Mouse (Mus musculus) liver, embryonic 12.5 days (tissue): ENCODE measurements around the gene Ptpn3. TPM values are rescaled to one million over a fixed set of nuclear protein-coding genes. Genes with fewer than 3 reads are reported as not detected.
"Not testable (repeated sequence)": the region's sequence is repeated elsewhere in the genome, so short reads cannot be mapped to it uniquely, and the experiment has no call there.

Experiments used
- ATAC-seq: fragments of 200-750 bp; cut with Nextera tagmentation; 2 replicates; pipeline ENCODE4 v1.8.0; 2017; ENCODE audit warnings: moderate number of reproducible peaks, mild to moderate bottlenecking, moderate library complexity
- H3K27ac ChIP-seq: fragments of 300-500 bp; sonication (generic); 2 replicates; pipeline ENCODE4 v1.5.1; 2016; ENCODE audit warnings: mild to moderate bottlenecking
- H3K27me3 ChIP-seq: fragments of 300-500 bp; sonication (generic); replicated peaks from 2 replicates; pipeline ENCODE4 v1.6.1; 2016; ENCODE audit warnings: mild to moderate bottlenecking, moderate library complexity
- H3K36me3 ChIP-seq: fragments of 300-500 bp; sonication (generic); 2 replicates; pipeline ENCODE4 v1.6.1; 2016; ENCODE audit warnings: mild to moderate bottlenecking, moderate library complexity
- H3K4me1 ChIP-seq: fragments of 300-500 bp; sonication (generic); 2 replicates; pipeline ENCODE4 v1.6.1; 2016
- H3K4me2 ChIP-seq: fragments of 300-500 bp; sonication (generic); 2 replicates; pipeline ENCODE4 v1.6.1; 2016; ENCODE audit warnings: mild to moderate bottlenecking, moderate library complexity
- H3K4me3 ChIP-seq: fragments of 300-500 bp; sonication (generic); 2 replicates; pipeline ENCODE4 v1.5.1; 2016; ENCODE audit warnings: mild to moderate bottlenecking, moderate library complexity
- H3K9ac ChIP-seq: fragments of 300-500 bp; sonication (generic); 2 replicates; pipeline ENCODE4 v1.6.1; 2016; ENCODE audit warnings: mild to moderate bottlenecking, moderate library complexity
- H3K9me3 ChIP-seq: fragments of 300-500 bp; sonication (generic); replicated peaks from 2 replicates; pipeline ENCODE4 v1.6.1; 2016; ENCODE audit warnings: mild to moderate bottlenecking, moderate library complexity
- WGBS: fragments of 180-500 bp; shearing (Covaris S2); methylation state at CpG from one replicate; pipeline ENCODE4 v1.1.7; 2016; ENCODE audit not compliant: insufficient replicate concordance; 5-methylcytosine and 5-hydroxymethylcytosine counted together
- polyA plus RNA-seq: library from polyadenylated mRNA; unstranded; fragments of >200 nt; fragmentation: Nextera tagmentation; extraction: Ambion mirVana; gene quantifications from 2 replicates; pipeline ENCODE4 v1.2.1, GENCODE M21; 2016

The Ptpn3 gene
- polyA plus RNA-seq, 1 experiment from 2014 or later = 0.32 TPM

DNA sequence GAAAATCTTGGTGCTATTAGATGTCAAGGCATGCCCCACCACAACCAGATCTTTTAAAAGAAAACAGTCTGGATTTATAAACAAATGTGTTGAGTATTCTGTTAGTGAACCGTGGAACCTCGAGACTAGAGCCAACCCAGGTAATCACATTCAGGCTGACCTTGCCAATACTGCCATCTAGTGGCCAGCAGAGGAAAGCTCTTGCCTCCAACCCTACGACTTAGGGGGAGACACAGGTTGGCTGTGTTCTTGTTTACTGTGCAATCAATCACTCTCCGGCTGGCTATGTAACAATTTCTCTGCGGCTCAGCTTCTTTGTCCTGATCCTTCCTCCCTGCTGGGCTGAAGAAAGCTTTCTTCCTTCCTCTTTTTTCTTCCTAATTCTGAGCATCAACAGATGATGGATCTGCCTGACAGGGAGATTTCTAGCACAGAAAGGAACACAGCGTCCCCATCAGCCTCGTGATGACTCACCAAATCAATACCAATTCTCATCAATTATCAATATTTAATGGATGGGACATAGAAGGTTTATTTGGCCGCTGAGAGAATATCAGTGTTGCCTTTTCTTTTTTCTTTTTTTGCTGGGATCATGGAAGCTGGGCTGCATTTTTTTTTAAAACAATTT, 26.4 kb downstream of the Ptpn3 start:
- WGBS = 6% methylated on average over 8 of the region's 8 CpGs
- 0 out of 2 replicates have a peak, but pooled peaks cover 4% of the 10 kb centered on the region for H3K4me1 ChIP-seq
- H3K4me3 ChIP-seq = no peak overlapping the region
- 0 out of 2 replicates have a peak, but pooled peaks cover 12% of the 10 kb centered on the region for H3K27me3 ChIP-seq
- H3K4me2 ChIP-seq = no peak overlapping the region
- no peaks in the 10 kb centered on the region for H3K36me3 ChIP-seq
- ATAC-seq = no peak
- no peak overlapping the region for H3K27ac ChIP-seq
- H3K9me3 ChIP-seq = no peaks in the 10 kb centered on the region
- no peak overlapping the region for H3K9ac ChIP-seq

DNA sequence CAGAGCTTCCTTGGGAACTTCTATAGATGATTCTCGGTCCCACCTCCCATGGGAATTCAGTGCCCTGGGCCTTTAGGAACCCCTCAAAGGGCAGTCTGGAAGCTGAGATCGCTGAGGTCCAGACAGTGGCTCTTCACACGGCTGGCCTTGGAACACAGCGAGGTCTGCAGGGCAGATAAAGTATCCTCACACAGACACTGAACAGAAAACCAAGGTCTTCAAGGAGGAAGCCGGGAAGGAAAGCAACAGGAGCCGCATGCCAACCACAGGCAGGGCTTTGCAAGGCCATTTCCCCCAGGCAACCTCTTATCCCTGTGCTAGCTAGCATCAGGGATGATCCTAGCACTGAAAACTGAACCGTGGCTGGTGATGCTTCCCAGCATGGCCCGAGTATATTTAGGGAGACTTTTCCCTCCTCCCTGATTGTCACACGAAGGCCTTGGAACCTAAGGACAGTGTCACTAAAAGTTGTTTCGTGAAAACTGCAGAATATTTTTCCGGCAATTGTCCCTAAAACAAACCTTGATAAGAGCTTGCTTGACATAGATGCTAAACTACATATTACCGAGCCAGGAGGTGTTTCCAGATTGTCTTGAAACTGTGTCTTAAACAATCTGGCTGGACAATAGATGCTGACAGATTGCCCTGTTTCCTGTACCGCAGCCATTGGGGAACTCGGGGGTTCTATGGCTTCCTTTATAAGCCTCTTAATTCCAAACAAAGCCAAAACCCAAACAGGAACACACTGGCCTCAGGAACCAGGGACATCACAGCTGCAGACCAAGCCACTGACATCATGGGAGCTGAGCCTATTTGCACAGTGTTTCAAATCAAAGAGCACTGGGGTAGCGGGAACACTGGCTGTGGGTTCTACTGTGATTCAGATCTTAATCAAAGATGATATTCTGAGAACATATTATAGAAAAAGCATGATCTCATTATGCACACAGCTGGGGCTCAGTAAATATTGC, 27.8 kb downstream of the Ptpn3 start:
- H3K4me2 ChIP-seq = no peak overlapping the region
- 40% methylated on average over 15 of the region's 15 CpGs for WGBS
- H3K9me3 ChIP-seq = no peaks in the 10 kb centered on the region
- H3K27me3 ChIP-seq = 0 out of 2 replicates have a peak, but pooled peaks cover 12% of the 10 kb centered on the region
- no peaks in the 10 kb centered on the region for H3K36me3 ChIP-seq
- H3K4me3 ChIP-seq = no peak overlapping the region
- no peak for ATAC-seq
- no peak overlapping the region for H3K9ac ChIP-seq
- 0 out of 2 replicates have a peak, but pooled peaks cover 2% of the 10 kb centered on the region for H3K4me1 ChIP-seq
- no peak overlapping the region for H3K27ac ChIP-seq

DNA sequence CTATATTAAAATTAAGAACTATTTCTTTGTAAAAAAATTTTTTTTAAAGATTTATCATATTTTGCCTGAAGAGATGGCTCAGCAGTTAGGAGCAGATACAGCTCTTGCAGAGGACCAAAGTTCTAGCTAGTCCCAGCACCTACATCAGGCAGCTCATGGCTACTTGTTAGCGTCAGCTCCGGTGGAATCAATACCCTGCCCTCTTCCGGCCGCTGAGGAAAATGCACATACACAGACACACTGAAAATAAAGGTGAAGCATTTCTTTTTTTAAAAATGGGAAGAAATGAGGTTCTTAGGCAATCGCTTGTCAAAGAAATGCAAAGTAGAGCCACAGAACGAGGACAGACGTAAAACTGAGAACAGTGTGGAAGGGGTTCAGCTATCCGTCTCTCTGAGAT, 30.6 kb downstream of the Ptpn3 start:
- Histone ChIP-seq H3K9me3 (no peaks in the 10 kb centered on the region), H3K4me3 (no peak overlapping the region), H3K36me3 (no peaks in the 10 kb centered on the region), H3K27me3 (0 out of 2 replicates have a peak, but pooled peaks cover 8% of the 10 kb centered on the region), H3K9ac (no peak overlapping the region), H3K4me1 (no peaks in the 10 kb centered on the region), H3K27ac (no peak overlapping the region), H3K4me2 (no peak overlapping the region)
- WGBS = 66% methylated on average over 8 of the region's 8 CpGs
- ATAC-seq = no peak

DNA sequence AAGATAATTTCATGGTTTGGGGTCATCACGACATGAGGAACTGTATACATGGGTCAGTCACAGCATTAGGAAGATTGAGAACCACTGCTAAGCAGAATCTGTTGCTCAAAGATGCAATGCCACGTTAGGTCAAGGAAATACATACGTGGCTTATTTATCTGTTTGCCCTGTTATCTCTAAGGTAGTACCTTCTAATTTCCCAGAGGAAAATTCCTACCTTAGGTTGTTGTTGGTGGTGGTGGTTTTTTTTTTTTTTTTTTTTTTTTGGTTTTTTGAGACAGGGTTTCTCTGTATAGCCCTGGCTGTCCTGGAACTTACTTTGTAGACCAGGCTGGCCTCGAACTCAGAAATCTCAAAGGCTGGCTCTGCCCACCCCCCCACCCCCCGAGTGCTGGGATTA, 31.1 kb downstream of the Ptpn3 start:
- H3K9me3 ChIP-seq, H3K36me3 ChIP-seq, H3K4me1 ChIP-seq, H3K27me3 ChIP-seq, ATAC-seq, H3K4me2 ChIP-seq, H3K4me3 ChIP-seq, H3K9ac ChIP-seq, H3K27ac ChIP-seq: not testable (repeated sequence)
- 62% methylated on average over 5 of the region's 5 CpGs for WGBS

DNA sequence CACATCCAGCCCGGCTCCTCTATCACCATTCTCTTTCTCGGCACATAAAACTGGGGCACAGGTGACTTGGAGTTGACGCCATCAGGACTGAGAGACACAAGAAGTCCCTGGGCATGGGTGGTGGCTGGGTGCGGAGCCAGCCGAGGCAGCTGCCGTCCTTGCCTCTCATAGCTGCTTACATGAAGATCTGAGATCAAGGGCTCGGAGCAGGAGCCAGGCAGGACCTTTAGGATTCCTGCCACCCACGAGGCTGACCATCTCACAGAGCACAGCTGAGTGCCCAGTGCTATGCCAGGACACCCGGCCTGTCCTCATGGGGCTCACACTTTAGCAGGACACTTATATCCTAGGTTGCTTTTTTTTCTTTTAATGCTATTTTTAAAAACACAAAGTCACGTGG, 32.3 kb downstream of the Ptpn3 start:
- Histone ChIP-seq H3K36me3 (no peaks in the 10 kb centered on the region), H3K4me3 (no peak overlapping the region), H3K9ac (no peak overlapping the region), H3K4me1 (no peaks in the 10 kb centered on the region), H3K27ac (no peak overlapping the region), H3K9me3 (no peaks in the 10 kb centered on the region), H3K27me3 (0 out of 2 replicates have a peak, but pooled peaks cover 8% of the 10 kb centered on the region), H3K4me2 (no peak overlapping the region)
- no peak for ATAC-seq
- 74% methylated on average over 10 of the region's 10 CpGs for WGBS

DNA sequence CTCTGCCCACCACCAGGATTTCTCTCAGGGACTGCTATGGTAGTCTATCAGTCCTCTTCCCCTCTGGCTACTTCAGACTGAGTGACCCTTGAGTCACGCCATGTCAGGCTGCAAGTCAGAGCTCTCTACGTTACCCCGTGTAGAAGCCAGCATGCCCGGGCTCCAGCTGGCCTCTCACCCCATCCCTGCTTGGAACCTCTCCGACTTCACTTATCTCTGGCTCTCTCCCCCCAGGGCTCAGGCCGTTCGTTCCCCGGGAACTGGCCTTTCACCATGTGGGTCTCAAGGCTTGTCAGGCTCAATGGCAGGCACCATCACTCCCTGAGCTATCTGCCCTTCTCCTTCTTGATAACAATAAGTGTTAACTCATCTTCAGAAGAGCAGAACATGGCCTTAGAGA, 33.3 kb downstream of the Ptpn3 start:
- no peak overlapping the region for H3K4me3 ChIP-seq
- H3K36me3 ChIP-seq = no peaks in the 10 kb centered on the region
- no peak overlapping the region for H3K27ac ChIP-seq
- H3K9me3 ChIP-seq = no peaks in the 10 kb centered on the region
- 64% methylated on average over 8 of the region's 8 CpGs for WGBS
- no peak for ATAC-seq
- H3K4me1 ChIP-seq = no peaks in the 10 kb centered on the region
- H3K4me2 ChIP-seq = no peak overlapping the region
- H3K9ac ChIP-seq = no peak overlapping the region
- 0 out of 2 replicates have a peak, but pooled peaks cover 8% of the 10 kb centered on the region for H3K27me3 ChIP-seq

DNA sequence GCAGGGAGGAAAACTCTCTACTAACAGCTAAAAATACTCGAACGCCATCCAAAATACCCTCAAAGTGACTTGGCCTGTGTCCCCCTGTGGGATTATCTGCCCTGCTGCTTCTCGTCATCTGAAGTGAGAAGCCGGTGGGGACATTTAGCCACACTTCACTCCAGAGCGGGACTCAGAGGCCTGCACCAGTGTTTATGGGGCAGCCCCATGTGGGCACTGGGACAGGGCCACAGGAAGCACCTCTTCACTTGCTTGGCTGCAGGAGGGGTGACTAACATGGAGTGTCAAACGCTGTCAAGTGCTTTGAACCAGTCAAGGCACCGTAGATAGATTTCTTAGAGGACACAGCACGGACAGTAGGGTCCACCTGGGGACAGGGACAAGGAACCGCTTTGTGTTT, 35.2 kb downstream of the Ptpn3 start:
- H3K4me2 ChIP-seq = no peak overlapping the region
- 73% methylated on average over 9 of the region's 9 CpGs for WGBS
- H3K4me1 ChIP-seq = no peaks in the 10 kb centered on the region
- no peaks in the 10 kb centered on the region for H3K36me3 ChIP-seq
- H3K9ac ChIP-seq = no peak overlapping the region
- H3K4me3 ChIP-seq = no peak overlapping the region
- no peak overlapping the region for H3K27ac ChIP-seq
- no peak for ATAC-seq
- H3K27me3 ChIP-seq = no peaks in the 10 kb centered on the region
- H3K9me3 ChIP-seq = no peaks in the 10 kb centered on the region

DNA sequence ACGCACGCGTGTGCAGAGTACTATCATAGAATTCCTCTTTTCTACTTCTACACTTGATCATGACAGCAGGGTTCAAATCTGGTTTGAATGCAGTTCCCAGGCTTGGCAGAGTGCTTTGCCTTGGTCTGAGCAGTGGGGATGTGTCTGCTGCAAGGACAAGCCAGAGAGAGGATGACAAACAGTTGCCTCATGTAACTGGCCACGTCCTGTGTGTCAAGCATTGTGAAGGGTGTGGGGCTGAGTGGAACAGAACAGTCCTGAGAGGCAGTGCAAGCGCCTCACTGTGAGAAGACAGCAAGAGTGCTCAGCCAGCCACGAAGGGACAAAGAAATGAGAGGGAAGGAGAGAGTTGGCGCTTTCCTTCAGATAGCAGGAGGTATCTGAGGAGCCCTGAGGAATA, 37.9 kb downstream of the Ptpn3 start:
- Histone ChIP-seq H3K4me2 (no peak overlapping the region), H3K9ac (no peak overlapping the region), H3K4me1 (no peaks in the 10 kb centered on the region), H3K27me3 (no peaks in the 10 kb centered on the region), H3K4me3 (no peak overlapping the region), H3K36me3 (no peaks in the 10 kb centered on the region), H3K9me3 (no peaks in the 10 kb centered on the region), H3K27ac (no peak overlapping the region)
- no peak for ATAC-seq
- 66% methylated on average over 7 of the region's 7 CpGs for WGBS

DNA sequence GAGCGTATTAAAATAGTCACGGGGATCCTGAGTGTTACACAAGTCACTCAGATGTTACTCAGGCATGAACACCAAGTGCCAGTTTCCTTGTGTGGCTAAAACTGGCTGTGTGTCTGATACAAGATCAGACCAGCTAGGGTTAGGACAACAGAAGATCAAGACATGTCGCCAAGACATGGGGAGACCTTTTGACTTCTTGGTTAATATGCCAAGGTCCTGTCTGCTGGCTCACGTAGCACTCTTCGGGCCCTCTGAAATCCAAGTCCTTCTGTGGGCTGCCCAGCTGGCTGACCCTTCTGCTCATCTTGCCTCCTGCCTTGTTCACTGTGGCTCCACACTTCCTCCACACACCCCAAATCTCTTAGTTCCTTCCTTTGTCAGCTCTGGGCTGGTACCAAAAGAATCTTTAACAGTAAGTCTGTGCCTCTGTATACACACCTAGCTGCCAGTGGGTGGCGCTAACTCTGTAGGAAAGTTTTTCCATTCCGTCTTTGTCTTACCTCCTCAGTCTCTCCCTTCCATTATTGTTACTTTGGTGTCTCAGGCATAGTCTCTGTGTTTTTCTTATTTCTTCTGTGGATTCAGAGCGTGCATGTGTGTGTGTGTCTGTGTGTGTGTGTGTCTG, 38.5 kb downstream of the Ptpn3 start:
- WGBS = 65% methylated on average over 8 of the region's 8 CpGs
- Histone ChIP-seq H3K4me3 (no peak overlapping the region), H3K9ac (no peak overlapping the region), H3K9me3 (no peaks in the 10 kb centered on the region), H3K27me3 (no peaks in the 10 kb centered on the region), H3K27ac (no peak overlapping the region), H3K4me2 (no peak overlapping the region), H3K4me1 (no peaks in the 10 kb centered on the region), H3K36me3 (no peaks in the 10 kb centered on the region)
- no peak for ATAC-seq

DNA sequence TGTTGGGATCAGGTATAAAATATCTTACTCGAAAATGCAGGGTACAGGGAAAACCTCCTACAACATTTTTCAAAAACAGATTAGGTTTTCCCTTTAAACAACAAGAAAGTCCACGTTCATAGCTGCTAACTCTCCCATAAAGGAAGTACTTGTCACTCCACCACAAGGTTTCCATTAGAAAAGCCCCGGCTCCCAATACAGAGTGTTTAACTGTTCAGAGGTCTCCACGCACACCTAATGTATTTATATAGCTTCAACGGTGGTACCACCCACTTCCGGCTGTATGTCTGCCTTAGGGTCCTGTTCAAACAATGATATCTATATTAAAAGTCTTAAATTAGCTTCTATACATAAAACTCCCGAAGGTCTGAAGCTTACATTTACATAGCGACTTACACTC, 39.2 kb downstream of the Ptpn3 start:
- Histone ChIP-seq H3K27me3 (no peaks in the 10 kb centered on the region), H3K9ac (no peak overlapping the region), H3K4me2 (no peak overlapping the region), H3K9me3 (no peaks in the 10 kb centered on the region), H3K4me3 (no peak overlapping the region), H3K36me3 (no peaks in the 10 kb centered on the region), H3K4me1 (no peaks in the 10 kb centered on the region), H3K27ac (no peak overlapping the region)
- ATAC-seq = no peak
- 66% methylated on average over 8 of the region's 8 CpGs for WGBS

DNA sequence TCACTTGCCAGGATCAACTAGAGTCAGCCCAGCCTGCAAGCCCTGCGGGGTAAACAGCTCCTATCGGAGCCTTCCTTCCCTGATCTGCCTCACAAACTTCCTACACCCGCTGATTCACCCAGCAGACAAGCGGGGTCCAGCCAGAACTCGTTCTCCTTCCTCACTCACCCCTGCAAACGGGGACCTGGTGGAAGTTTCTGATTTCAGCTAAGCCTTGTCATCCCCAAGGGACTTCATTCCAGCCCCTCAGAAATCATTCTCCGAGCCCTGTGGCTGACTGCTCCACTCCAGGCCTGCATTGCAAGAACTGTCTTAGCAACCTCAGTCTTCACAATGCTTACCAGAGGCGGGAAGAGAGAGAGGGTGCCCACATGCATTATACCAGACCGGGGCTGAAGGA, 39.8 kb downstream of the Ptpn3 start:
- Histone ChIP-seq H3K4me3 (no peak overlapping the region), H3K4me1 (no peaks in the 10 kb centered on the region), H3K9ac (no peak overlapping the region), H3K9me3 (no peaks in the 10 kb centered on the region), H3K27ac (no peak overlapping the region), H3K4me2 (no peak overlapping the region), H3K27me3 (no peaks in the 10 kb centered on the region), H3K36me3 (no peaks in the 10 kb centered on the region)
- ATAC-seq = no peak
- whole genome bisulfite sequencing = 58% methylated on average over 9 of the region's 9 CpGs
